Mouse (Mus musculus): ENCODE results near the gene Tada3.
"Not testable (repeated sequence)": the region's sequence is repeated elsewhere in the genome, so short reads cannot be mapped to it uniquely, and the experiment has no call there.

Gene Tada3

GRCm38 (mm10) chr6:113343177-113344092 lies 34.2 kb downstream of the Tada3 start, which contains the start of gene Camk1:
TSS of gene Camk1 (minus strand) at chr6:113343984.
- DNase-seq (ENCODE audit: low read depth), result peak; percentile 32

DNA sequence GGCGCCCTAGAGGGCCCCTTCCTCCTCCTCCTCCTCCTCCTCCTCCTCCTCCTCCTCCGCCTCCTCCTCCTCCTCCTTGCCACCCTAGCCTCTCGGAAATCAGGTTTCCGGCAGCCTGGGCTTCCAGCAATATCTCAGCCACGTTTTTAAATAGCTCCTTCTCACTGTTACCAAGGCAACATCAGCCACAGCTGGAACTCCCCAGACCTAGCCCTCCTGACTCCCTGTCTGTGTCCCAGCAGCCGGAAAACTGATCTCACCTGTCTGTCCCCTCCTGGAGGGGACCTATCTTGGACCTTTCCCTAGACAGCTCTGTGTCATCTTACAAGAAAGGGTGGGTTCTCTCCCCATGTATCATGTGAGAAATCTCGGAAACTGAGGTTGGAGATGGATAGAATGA lies 35.4 kb downstream of the Tada3 start:
- no peak for DNase-seq (ENCODE audit: low read depth)

GRCm38 (mm10) chr6:113341574-113341973 lies 36.1 kb downstream of the Tada3 start:
- DNase-seq (ENCODE audit: low read depth), result no peak

GRCm38 (mm10) chr6:113336852-113337620 lies 40.6 kb downstream of the Tada3 start:
- DNase-seq (ENCODE audit: low read depth), result no peak

- DNase-seq (ENCODE audit: low read depth), result no peak
Observed at GRCm38 (mm10) chr6:113334216-113334615, 43.5 kb downstream of the Tada3 start.

- DNase-seq (ENCODE audit: low read depth), result no peak
Observed at GRCm38 (mm10) chr6:113333137-113333950, 44.3 kb downstream of the Tada3 start.

DNA sequence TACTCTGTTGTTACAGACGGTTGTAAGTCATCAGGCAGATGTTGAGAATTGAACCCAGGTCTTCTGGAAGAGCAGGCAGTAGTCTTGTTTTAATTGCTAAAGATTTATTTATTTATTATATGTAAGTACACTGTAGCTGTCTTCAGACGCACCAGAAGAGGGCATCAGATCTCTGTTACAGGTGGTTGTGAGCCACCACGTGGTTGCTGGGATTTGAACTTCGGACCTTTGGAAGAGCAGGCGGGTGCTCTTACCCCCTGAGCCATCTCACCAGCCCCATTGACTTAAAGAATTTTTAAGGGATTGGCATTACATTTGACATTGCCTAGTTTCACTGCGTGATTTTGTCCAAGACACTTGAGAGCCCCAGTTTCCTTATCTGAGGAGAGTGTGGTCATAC lies 44.9 kb downstream of the Tada3 start:
- DNase-seq (ENCODE audit: low read depth), result not testable (repeated sequence)

- DNase-seq (ENCODE audit: low read depth), result no peak
Observed at GRCm38 (mm10) chr6:113331721-113332120, 46.0 kb downstream of the Tada3 start.

DNA sequence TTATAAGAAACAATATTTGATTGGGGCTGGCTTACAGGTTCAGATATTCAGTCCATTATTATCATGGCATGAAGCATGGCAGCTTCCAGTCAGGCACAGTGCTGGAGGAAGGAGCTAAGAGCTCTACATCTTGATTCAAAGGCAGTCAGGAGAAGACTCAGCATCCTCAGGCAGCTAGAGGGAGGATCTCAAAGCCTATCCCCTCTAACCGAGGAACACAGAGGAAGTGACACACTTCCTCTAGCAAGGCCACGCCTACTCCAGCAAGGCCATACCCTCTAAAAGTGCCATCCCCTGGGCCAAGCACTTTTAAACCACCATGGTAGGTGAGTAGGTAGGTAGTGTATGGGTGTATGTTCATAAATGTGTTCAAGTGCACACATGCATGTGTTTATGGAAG lies 47.1 kb downstream of the Tada3 start:
- DNase-seq (ENCODE audit: low read depth), result peak; percentile 81

DNA sequence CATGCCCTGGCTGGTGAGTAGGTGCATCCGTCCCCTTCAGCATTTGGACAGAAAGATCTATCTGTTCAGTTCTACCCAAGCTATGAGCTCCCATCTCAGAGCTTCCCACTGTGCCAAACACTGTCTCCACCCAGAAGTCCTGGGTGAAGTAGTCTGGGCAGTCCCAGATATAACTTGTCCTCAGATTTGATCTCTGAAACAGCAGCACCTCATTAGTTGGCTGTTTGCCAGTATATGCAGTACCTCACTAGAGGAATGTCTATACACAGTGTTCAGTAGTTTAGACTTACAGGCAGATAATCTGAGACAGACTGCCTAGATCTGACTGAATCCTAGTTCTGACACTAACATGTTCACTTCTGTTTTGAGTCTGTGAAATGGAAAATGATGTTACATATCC lies 48.3 kb downstream of the Tada3 start:
- no peak for DNase-seq (ENCODE audit: low read depth)

DNA sequence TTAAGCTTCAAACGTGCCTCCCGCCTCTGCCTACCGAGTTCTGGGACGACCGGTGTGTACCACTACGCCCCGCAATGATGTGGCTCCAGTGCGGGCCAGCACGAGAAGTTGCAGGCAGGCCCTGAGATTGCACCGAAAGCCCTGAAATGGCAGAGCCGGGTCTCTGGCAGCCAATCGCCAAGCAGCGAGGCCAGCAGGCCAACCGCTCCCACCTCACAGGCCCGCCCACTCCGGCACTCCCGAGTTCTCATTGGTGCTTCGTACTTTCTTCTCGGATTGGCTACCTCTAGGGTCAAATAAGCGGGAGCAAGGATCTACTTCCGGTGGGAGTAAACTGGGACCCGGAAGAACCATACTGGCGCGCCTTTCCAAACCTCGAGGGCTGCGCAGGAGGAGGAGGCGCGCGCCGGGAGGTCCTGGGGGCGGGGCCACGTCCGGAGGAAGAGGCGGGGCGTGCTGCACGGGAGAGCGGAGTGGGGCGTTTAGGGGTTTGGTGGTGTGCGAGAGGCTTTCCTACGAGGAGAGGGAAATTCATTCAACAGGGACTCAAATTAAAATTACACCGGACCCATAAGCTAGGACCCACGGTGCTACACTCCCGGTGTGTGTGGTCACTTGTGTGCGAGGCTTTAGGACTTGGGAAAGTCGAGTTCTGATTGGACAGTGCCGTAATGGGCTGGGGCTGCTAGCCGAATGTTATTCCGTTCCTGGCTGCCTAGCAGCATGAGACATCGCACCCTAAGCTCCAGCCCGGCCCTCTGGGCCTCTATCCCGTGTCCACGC lies 51.0 kb downstream of the Tada3 start, which contains the start of gene Ogg1:
Gene Ogg1 (plus strand): TSS at position 440 of the 783 bp plus-strand sequence.
- DNase-seq (ENCODE audit: low read depth), result peak; percentile 98

All from induced T-regulatory cell, adult 2 months (primary cell).